Mouse (Mus musculus): ENCODE measurements at regions not wholly inside any gene's neighbourhood (a gene's known extent, or its start where the extent isn't known, plus 50 kb on each side); places are given as distances from the start of the nearest gene placed in this dataset.
"Not testable (repeated sequence)": the region's sequence is repeated elsewhere in the genome, so short reads cannot be mapped to it uniquely, and the experiment has no call there.

- not testable (repeated sequence) for DNase-seq
Observed at GRCm38 (mm10) chr6:133724627-133725026, 128.9 kb downstream of the Kap start.

- DNase-seq = peak; percentile 1
Observed at GRCm38 (mm10) chr6:133706712-133707111, 146.8 kb downstream of the Kap start.

DNA sequence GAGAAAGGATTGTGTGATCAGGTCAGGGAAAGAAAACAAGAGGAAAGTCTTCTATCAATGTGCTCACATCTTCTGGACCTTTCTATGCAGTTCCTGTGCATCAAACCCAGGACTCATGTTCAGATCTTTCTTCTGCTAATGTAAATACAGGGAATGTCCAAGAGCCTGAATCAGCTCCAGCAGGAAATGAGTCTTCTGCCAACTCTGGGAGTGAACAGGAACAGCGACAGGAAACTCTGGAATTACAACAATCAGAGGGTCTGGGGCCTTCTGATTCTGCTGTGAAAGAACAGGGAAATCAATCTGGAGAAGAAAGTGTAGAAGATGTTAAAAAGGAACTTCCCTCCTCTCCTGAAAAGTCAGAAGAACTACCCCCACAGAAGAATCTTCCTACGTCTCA, 151.9 kb downstream of the Kap start:
- no peak for DNase-seq
